Mouse (Mus musculus): Measurements from ENCODE around the gene Rraga. TPM values are rescaled to one million over a fixed set of nuclear protein-coding genes. Genes with fewer than 3 reads are reported as not detected.

Gene Rraga
- total and polyA plus RNA-seq, 2 experiments = 18.8 to 22.2 TPM

DNA sequence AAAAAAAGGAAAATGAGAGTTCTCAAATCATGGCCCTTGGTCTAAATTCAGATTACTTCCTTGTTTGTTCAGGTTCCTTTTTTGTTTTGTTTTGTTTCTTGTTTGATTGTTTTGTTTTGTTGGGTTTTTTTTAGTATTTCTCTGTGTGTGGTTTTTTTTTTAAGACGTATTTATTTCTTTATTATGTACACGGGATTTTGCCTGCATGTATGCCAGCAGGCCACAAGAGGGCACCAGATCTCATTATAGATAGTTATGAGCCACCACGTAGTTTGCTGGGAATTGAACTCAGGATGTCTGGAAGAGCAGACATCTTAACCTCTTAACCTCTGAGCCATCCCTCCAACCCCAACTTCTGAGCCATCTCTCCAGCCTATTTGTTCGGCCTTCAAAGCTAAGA lies 37.5 kb upstream of the Rraga start:
- no peak overlapping the region for H3K4me3 ChIP-seq (ENCODE audit: insufficient read depth, low read depth, low read length)
- DNase-seq (ENCODE audit: extremely low read depth, low read depth, low spot score) = peak; percentile 53
- H3K4me1 ChIP-seq (ENCODE audit: control insufficient read depth, insufficient read depth, low read length) = no peaks in the 10 kb centered on the region
- no peaks in the 10 kb centered on the region for H3K79me2 ChIP-seq (ENCODE audit: control insufficient read depth, insufficient read depth, low read length)
- no peak overlapping the region for H3K27ac ChIP-seq (replicated peaks; ENCODE audit: insufficient read depth, low read depth, low read length)
- H3K9ac ChIP-seq (ENCODE audit: low read depth, low read length) = no peak overlapping the region
- 28% methylated on average over 4 of the region's 4 CpGs for WGBS
- H3K36me3 ChIP-seq (ENCODE audit: control insufficient read depth, insufficient read depth, low read length) = no peaks in the 10 kb centered on the region
- no peaks in the 10 kb centered on the region for H3K27me3 ChIP-seq (ENCODE audit: control insufficient read depth, insufficient read depth, low read length)
- peak; percentile 57 for TF ChIP-seq CTCF (IDR thresholded peaks at IDR 0.05; ENCODE audit: low read depth, low read length)
- TF ChIP-seq POLR2A (IDR thresholded peaks at IDR 0.05; ENCODE audit: extremely low read depth, insufficient read depth, low read length) = no peak

DNA sequence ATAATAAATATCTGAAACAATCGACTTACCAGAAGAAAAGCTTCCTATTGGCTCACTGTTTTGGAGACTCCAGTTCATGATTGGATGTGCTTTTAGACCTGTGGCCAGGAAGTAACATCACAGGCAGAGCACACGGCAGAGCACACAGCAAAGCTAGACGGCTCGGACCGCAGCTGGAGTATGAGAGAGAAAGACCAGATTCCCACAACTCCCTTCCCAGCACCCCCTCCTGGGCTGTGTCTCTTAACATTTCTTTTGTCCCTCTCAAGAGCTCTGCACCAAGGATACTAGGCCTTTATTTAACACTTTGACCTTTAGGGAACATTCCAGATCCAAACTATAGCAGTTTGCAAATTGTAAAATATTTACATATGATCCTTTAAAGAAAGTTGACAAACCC lies 36.5 kb upstream of the Rraga start:
- Histone ChIP-seq H3K27ac (replicated peaks; ENCODE audit: insufficient read depth, low read depth, low read length) (no peak overlapping the region), H3K27me3 (ENCODE audit: control insufficient read depth, insufficient read depth, low read length) (no peaks in the 10 kb centered on the region), H3K36me3 (ENCODE audit: control insufficient read depth, insufficient read depth, low read length) (no peaks in the 10 kb centered on the region), H3K79me2 (ENCODE audit: control insufficient read depth, insufficient read depth, low read length) (no peaks in the 10 kb centered on the region), H3K4me3 (ENCODE audit: insufficient read depth, low read depth, low read length) (no peak overlapping the region), H3K4me1 (ENCODE audit: control insufficient read depth, insufficient read depth, low read length) (no peaks in the 10 kb centered on the region), H3K9ac (ENCODE audit: low read depth, low read length) (no peak overlapping the region)
- WGBS = 98% methylated on average over 5 of the region's 5 CpGs
- no peak for TF ChIP-seq CTCF (IDR thresholded peaks at IDR 0.05; ENCODE audit: low read depth, low read length)
- no peak for TF ChIP-seq POLR2A (IDR thresholded peaks at IDR 0.05; ENCODE audit: extremely low read depth, insufficient read depth, low read length)
- no peak for DNase-seq (ENCODE audit: extremely low read depth, low read depth, low spot score)

- WGBS = 85% methylated on average over 1 of the region's 1 CpGs
- Histone ChIP-seq H3K4me1 (ENCODE audit: control insufficient read depth, insufficient read depth, low read length) (no peaks in the 10 kb centered on the region), H3K27me3 (ENCODE audit: control insufficient read depth, insufficient read depth, low read length) (no peaks in the 10 kb centered on the region), H3K4me3 (ENCODE audit: insufficient read depth, low read depth, low read length) (no peak overlapping the region), H3K9ac (ENCODE audit: low read depth, low read length) (no peak overlapping the region), H3K27ac (replicated peaks; ENCODE audit: insufficient read depth, low read depth, low read length) (no peak overlapping the region), H3K79me2 (ENCODE audit: control insufficient read depth, insufficient read depth, low read length) (no peaks in the 10 kb centered on the region), H3K36me3 (ENCODE audit: control insufficient read depth, insufficient read depth, low read length) (no peaks in the 10 kb centered on the region)
- DNase-seq (ENCODE audit: extremely low read depth, low read depth, low spot score) = no peak
- no peak for TF ChIP-seq CTCF (IDR thresholded peaks at IDR 0.05; ENCODE audit: low read depth, low read length)
- no peak for TF ChIP-seq POLR2A (IDR thresholded peaks at IDR 0.05; ENCODE audit: extremely low read depth, insufficient read depth, low read length)
These were observed 33.9 kb upstream of the Rraga start for GRCm38 (mm10) chr4:86541573-86541972.

DNA sequence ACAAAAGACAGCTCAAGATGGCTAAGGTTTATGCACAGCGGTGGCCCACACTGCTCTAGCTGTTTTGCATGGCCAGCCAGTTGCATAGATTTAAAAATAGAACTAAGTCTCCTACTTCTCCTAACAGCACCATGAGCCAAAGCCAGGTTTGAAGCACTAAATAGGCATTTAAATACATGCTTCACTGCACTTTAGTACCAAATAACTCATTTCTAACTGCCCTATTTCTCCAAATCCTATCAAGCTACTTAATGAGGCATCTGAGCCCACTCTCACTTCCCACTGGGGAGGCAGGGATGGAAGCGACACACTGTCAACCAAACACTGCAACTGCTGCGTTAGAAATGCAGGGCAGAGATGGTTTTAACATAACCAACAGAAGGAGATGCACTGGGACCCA lies 31.5 kb upstream of the Rraga start:
- no peak for DNase-seq (ENCODE audit: extremely low read depth, low read depth, low spot score)
- H3K4me3 ChIP-seq (ENCODE audit: insufficient read depth, low read depth, low read length) = no peak overlapping the region
- no peaks in the 10 kb centered on the region for H3K36me3 ChIP-seq (ENCODE audit: control insufficient read depth, insufficient read depth, low read length)
- H3K9ac ChIP-seq (ENCODE audit: low read depth, low read length) = no peak overlapping the region
- TF ChIP-seq CTCF (IDR thresholded peaks at IDR 0.05; ENCODE audit: low read depth, low read length) (no peak), POLR2A (IDR thresholded peaks at IDR 0.05; ENCODE audit: extremely low read depth, insufficient read depth, low read length) (no peak)
- no peaks in the 10 kb centered on the region for H3K27me3 ChIP-seq (ENCODE audit: control insufficient read depth, insufficient read depth, low read length)
- no peaks in the 10 kb centered on the region for H3K79me2 ChIP-seq (ENCODE audit: control insufficient read depth, insufficient read depth, low read length)
- WGBS = 89% methylated on average over 3 of the region's 3 CpGs
- no peaks in the 10 kb centered on the region for H3K4me1 ChIP-seq (ENCODE audit: control insufficient read depth, insufficient read depth, low read length)
- H3K27ac ChIP-seq (replicated peaks; ENCODE audit: insufficient read depth, low read depth, low read length) = no peak overlapping the region

- 52% methylated on average over 5 of the region's 5 CpGs for WGBS
- no peaks in the 10 kb centered on the region for H3K79me2 ChIP-seq (ENCODE audit: control insufficient read depth, insufficient read depth, low read length)
- peak; percentile 34 for DNase-seq (ENCODE audit: extremely low read depth, low read depth, low spot score)
- H3K9ac ChIP-seq (ENCODE audit: low read depth, low read length) = no peak overlapping the region
- H3K4me3 ChIP-seq (ENCODE audit: insufficient read depth, low read depth, low read length) = no peak overlapping the region
- no peaks in the 10 kb centered on the region for H3K4me1 ChIP-seq (ENCODE audit: control insufficient read depth, insufficient read depth, low read length)
- TF ChIP-seq CTCF (IDR thresholded peaks at IDR 0.05; ENCODE audit: low read depth, low read length) = peak; percentile 42
- TF ChIP-seq POLR2A (IDR thresholded peaks at IDR 0.05; ENCODE audit: extremely low read depth, insufficient read depth, low read length) = no peak
- no peaks in the 10 kb centered on the region for H3K36me3 ChIP-seq (ENCODE audit: control insufficient read depth, insufficient read depth, low read length)
- H3K27ac ChIP-seq (replicated peaks; ENCODE audit: insufficient read depth, low read depth, low read length) = no peak overlapping the region
- no peaks in the 10 kb centered on the region for H3K27me3 ChIP-seq (ENCODE audit: control insufficient read depth, insufficient read depth, low read length)
These were observed 29.9 kb upstream of the Rraga start for GRCm38 (mm10) chr4:86545615-86546014.

DNA sequence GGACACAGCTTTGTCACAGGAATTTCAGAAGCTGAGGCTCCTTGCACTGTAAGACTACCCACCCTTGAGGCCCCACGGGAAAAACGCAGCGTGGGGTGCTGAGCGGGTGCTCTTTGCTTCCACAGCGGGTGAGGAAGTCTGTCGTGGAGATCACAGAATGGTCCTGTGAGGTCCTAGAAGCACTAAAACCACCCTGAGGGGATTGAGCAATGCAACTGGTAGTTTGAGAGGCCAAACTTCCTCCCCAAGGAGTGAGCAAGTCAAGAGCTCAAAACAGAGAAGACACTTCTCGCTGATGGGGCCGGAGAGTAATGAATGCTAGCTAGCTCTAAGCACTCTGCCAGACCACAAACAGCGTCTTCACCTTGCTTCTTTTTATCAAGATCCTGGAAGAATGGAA lies 27.1 kb upstream of the Rraga start:
- 86% methylated on average over 9 of the region's 9 CpGs for WGBS
- no peak for TF ChIP-seq CTCF (IDR thresholded peaks at IDR 0.05; ENCODE audit: low read depth, low read length)
- no peak for TF ChIP-seq POLR2A (IDR thresholded peaks at IDR 0.05; ENCODE audit: extremely low read depth, insufficient read depth, low read length)
- no peaks in the 10 kb centered on the region for H3K79me2 ChIP-seq (ENCODE audit: control insufficient read depth, insufficient read depth, low read length)
- H3K36me3 ChIP-seq (ENCODE audit: control insufficient read depth, insufficient read depth, low read length) = no peaks in the 10 kb centered on the region
- no peak overlapping the region for H3K4me3 ChIP-seq (ENCODE audit: insufficient read depth, low read depth, low read length)
- H3K27me3 ChIP-seq (ENCODE audit: control insufficient read depth, insufficient read depth, low read length) = no peaks in the 10 kb centered on the region
- no peak for DNase-seq (ENCODE audit: extremely low read depth, low read depth, low spot score)
- no peak overlapping the region for H3K9ac ChIP-seq (ENCODE audit: low read depth, low read length)
- no peak overlapping the region for H3K27ac ChIP-seq (replicated peaks; ENCODE audit: insufficient read depth, low read depth, low read length)
- H3K4me1 ChIP-seq (ENCODE audit: control insufficient read depth, insufficient read depth, low read length) = no peaks in the 10 kb centered on the region
